Mouse (Mus musculus) 3T3-L1 (cell line): ENCODE measurements at regions not wholly inside any gene's neighbourhood (a gene's known extent, or its start where the extent isn't known, plus 50 kb on each side); places are given as distances from the start of the nearest gene placed in this dataset.

Experiments used
- DNase-seq: peaks from one replicate; pipeline ENCODE4 v3.0.0-alpha.2; 2015; ENCODE audit warnings: low read depth, low spot score

DNA sequence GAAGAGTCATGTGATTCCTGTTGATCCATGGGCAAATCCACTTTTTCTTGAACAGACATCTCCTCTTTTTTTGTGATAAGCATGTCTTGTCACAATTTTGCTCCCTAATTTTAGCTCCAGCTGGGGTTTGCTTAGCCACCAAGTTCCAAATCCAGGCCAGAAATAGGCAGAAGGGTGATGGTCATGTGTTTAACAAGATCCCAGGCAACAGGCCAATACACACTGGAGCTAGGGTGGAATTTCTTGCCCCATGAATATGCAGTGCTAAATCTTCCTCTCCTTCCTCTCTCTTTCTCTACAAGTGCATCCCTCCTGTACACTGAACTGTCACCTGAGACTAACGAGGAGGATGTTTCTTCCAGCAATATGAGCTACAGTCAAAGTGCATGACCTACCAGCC is 58.6 kb upstream of the Vgll2 start:
- DNase-seq, result no peak

DNA sequence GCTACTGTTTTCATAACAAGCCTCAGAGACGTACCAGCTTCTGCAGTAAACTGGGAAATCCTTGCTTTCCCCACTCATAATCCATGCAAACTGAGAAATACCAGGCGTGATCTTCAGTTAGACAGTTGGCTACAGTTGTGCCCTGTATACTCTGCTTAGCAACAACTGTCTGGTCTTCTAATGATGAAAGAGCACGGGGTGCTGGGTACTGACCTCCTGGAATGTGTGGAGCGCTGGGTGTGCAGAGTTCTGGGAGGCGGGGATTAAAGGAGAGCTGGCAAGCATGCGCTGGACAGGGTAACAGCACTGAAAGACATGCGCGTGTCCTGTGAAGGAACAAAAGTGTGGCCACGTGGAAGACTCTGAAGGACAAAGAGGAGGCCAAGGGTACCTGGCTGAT is 52.2 kb upstream of the Vgll2 start:
- no peak for DNase-seq
